Mouse (Mus musculus) spleen, postnatal 4 days (tissue): ENCODE results near the gene Rnaseh2a.

Source experiments
- DNase-seq, 2 experiments: peaks; one replicate each; pipeline ENCODE4 v3.0.0; 2022; ENCODE audit warnings: low spot score in 2 of 2

Rnaseh2a gene

GRCm38 (mm10) chr8:84969241-84970134 is at the start of gene Rnaseh2a, which contains the start of the genes Gm49661 and Prdx2:
Gene Rnaseh2a, minus strand, starts transcription at chr8:84969767.
Gene Gm49661, minus strand, starts transcription at chr8:84969433.
Gene Prdx2, plus strand, starts transcription at chr8:84969587.
- peak; percentile 87 to 93 for DNase-seq

GRCm38 (mm10) chr8:85017209-85017608 is 47.6 kb upstream of the Rnaseh2a start:
- DNase-seq = peak in 1 of 2 experiments; percentile 58

- peak in 1 of 2 experiments; percentile 56 for DNase-seq
These were observed 47.2 kb upstream of the Rnaseh2a start for GRCm38 (mm10) chr8:85016724-85017123.

GRCm38 (mm10) chr8:85014431-85014830 is 44.9 kb upstream of the Rnaseh2a start, which contains the start of gene Best2:
Gene Best2, minus strand, starts transcription at chr8:85014531.
- DNase-seq = no peak

- peak; percentile 65 to 83 for DNase-seq
These were observed 43.8 kb upstream of the Rnaseh2a start for GRCm38 (mm10) chr8:85013230-85013840.

GRCm38 (mm10) chr8:85011242-85011641 is 41.7 kb upstream of the Rnaseh2a start:
- DNase-seq = no peak

GRCm38 (mm10) chr8:85007686-85008085 is 38.1 kb upstream of the Rnaseh2a start:
- DNase-seq = peak; percentile 66 to 88

GRCm38 (mm10) chr8:84997649-84998295 is 28.2 kb upstream of the Rnaseh2a start:
- DNase-seq = peak; percentile 90 to 98

GRCm38 (mm10) chr8:84996978-84997377 is 27.4 kb upstream of the Rnaseh2a start:
- DNase-seq = peak in 1 of 2 experiments; percentile 59

GRCm38 (mm10) chr8:84995680-84996079 is 26.1 kb upstream of the Rnaseh2a start:
- DNase-seq = peak in 1 of 2 experiments; percentile 62

- peak in 1 of 2 experiments; percentile 53 for DNase-seq
These were observed 24.8 kb upstream of the Rnaseh2a start for GRCm38 (mm10) chr8:84994375-84994774.

- peak in 1 of 2 experiments; percentile 59 for DNase-seq
These were observed 21.3 kb upstream of the Rnaseh2a start for GRCm38 (mm10) chr8:84990836-84991235.

GRCm38 (mm10) chr8:84990349-84990748 is 20.8 kb upstream of the Rnaseh2a start, which contains the start of gene Hook2:
Gene Hook2, plus strand, starts transcription at chr8:84990603.
- peak; percentile 98 for DNase-seq

- peak; percentile 95 to 98 for DNase-seq
These were observed 20.2 kb upstream of the Rnaseh2a start for GRCm38 (mm10) chr8:84989810-84990209.

GRCm38 (mm10) chr8:84989311-84989731 is 19.8 kb upstream of the Rnaseh2a start:
- DNase-seq = peak; percentile 45 to 69

- peak in 1 of 2 experiments; percentile 63 for DNase-seq
These were observed 18.3 kb upstream of the Rnaseh2a start for GRCm38 (mm10) chr8:84987903-84988302.

- no peak for DNase-seq
These were observed 17.8 kb upstream of the Rnaseh2a start for GRCm38 (mm10) chr8:84987388-84987787.

GRCm38 (mm10) chr8:84986379-84986945 is 16.9 kb upstream of the Rnaseh2a start:
- no peak for DNase-seq

GRCm38 (mm10) chr8:84985684-84986378 is 16.3 kb upstream of the Rnaseh2a start:
- DNase-seq = peak; percentile 88 to 94

GRCm38 (mm10) chr8:84985049-84985683 is 15.6 kb upstream of the Rnaseh2a start:
- DNase-seq = peak in 1 of 2 experiments; percentile 50
